Mouse (Mus musculus): ENCODE data around the gene Gnas. TPM values are rescaled to one million over a fixed set of nuclear protein-coding genes. Genes with fewer than 3 reads are reported as not detected.
A peak's percentile ranks its signal among the peaks of the same experiment; 100 is the strongest.

Gnas gene
- polyA plus RNA-seq, 1 experiment = 173 TPM

- Histone ChIP-seq H3K4me3 (replicated peaks; ENCODE audit: control insufficient read depth, low read depth, low read length) (no peak overlapping the region), H3K27ac (ENCODE audit: control insufficient read depth, insufficient read depth, low read depth, low read length, poor library complexity) (no peak overlapping the region), H3K4me1 (ENCODE audit: control insufficient read depth, insufficient read depth, low read length) (no peaks in the 10 kb centered on the region; the same call in none of the 2 replicates)
- WGBS = 52% methylated on average over 4 of the region's 4 CpGs
- TF ChIP-seq POLR2A (IDR thresholded peaks at IDR 0.05; ENCODE audit: borderline replicate concordance, control insufficient read depth, low read depth, low read length) (no peak), CTCF (IDR thresholded peaks at IDR 0.05; ENCODE audit: control insufficient read depth, insufficient read depth, low read length) (no peak)
These were observed 41.9 kb downstream of the Gnas start for GRCm38 (mm10) chr2:174325989-174326388.

GRCm38 (mm10) chr2:174326481-174326880, 42.4 kb downstream of the Gnas start:
- H3K4me3 ChIP-seq (replicated peaks; ENCODE audit: control insufficient read depth, low read depth, low read length) = peak overlapping the region; percentile 76
- no peaks in the 10 kb centered on the region; the same call in none of the 2 replicates for H3K4me1 ChIP-seq (ENCODE audit: control insufficient read depth, insufficient read depth, low read length)
- whole genome bisulfite sequencing = 53% methylated on average over 8 of the region's 8 CpGs
- no peak overlapping the region for H3K27ac ChIP-seq (ENCODE audit: control insufficient read depth, insufficient read depth, low read depth, low read length, poor library complexity)
- TF ChIP-seq POLR2A (IDR thresholded peaks at IDR 0.05; ENCODE audit: borderline replicate concordance, control insufficient read depth, low read depth, low read length) = no peak
- TF ChIP-seq CTCF (IDR thresholded peaks at IDR 0.05; ENCODE audit: control insufficient read depth, insufficient read depth, low read length) = no peak

- H3K27ac ChIP-seq (ENCODE audit: control insufficient read depth, insufficient read depth, low read depth, low read length, poor library complexity) = peak overlapping the region; percentile 78
- TF ChIP-seq POLR2A (IDR thresholded peaks at IDR 0.05; ENCODE audit: borderline replicate concordance, control insufficient read depth, low read depth, low read length) (peak; percentile 95), CTCF (IDR thresholded peaks at IDR 0.05; ENCODE audit: control insufficient read depth, insufficient read depth, low read length) (no peak)
- 47% methylated on average over 64 of the region's 64 CpGs for WGBS
These were observed 43.3 kb downstream of the Gnas start for GRCm38 (mm10) chr2:174327295-174327981.

GRCm38 (mm10) chr2:174328358-174328905, 44.3 kb downstream of the Gnas start:
- H3K27ac ChIP-seq (ENCODE audit: control insufficient read depth, insufficient read depth, low read depth, low read length, poor library complexity) = peak overlapping the region; percentile 98

More at GRCm38 (mm10) chr2:174327295-174327981, 43.3 kb downstream of the Gnas start:
- H3K4me3 ChIP-seq (replicated peaks; ENCODE audit: control insufficient read depth, low read depth, low read length) = peak overlapping the region; percentile 76
- H3K4me1 ChIP-seq (ENCODE audit: control insufficient read depth, insufficient read depth, low read length) = no peaks in the 10 kb centered on the region; the same call in none of the 2 replicates

GRCm38 (mm10) chr2:174328926-174329662, 45.0 kb downstream of the Gnas start:
- peak overlapping the region; percentile 98 for H3K27ac ChIP-seq (ENCODE audit: control insufficient read depth, insufficient read depth, low read depth, low read length, poor library complexity)
- WGBS = 30% methylated on average over 58 of the region's 58 CpGs
- H3K4me1 ChIP-seq (ENCODE audit: control insufficient read depth, insufficient read depth, low read length) = peaks cover 2% of the 10 kb centered on the region
- H3K4me3 ChIP-seq (replicated peaks; ENCODE audit: control insufficient read depth, low read depth, low read length) = peak overlapping the region; percentile 90
- TF ChIP-seq POLR2A (IDR thresholded peaks at IDR 0.05; ENCODE audit: borderline replicate concordance, control insufficient read depth, low read depth, low read length) = peak; percentile 26; the same call in 1 of the 2 replicates
- TF ChIP-seq CTCF (IDR thresholded peaks at IDR 0.05; ENCODE audit: control insufficient read depth, insufficient read depth, low read length) = no peak

More at GRCm38 (mm10) chr2:174328358-174328905, 44.3 kb downstream of the Gnas start:
- peak overlapping the region; percentile 54 for H3K4me3 ChIP-seq (replicated peaks; ENCODE audit: control insufficient read depth, low read depth, low read length)
- WGBS = 46% methylated on average over 46 of the region's 46 CpGs
- TF ChIP-seq POLR2A (IDR thresholded peaks at IDR 0.05; ENCODE audit: borderline replicate concordance, control insufficient read depth, low read depth, low read length) (no peak), CTCF (IDR thresholded peaks at IDR 0.05; ENCODE audit: control insufficient read depth, insufficient read depth, low read length) (no peak)
- no peaks in the 10 kb centered on the region; the same call in none of the 2 replicates for H3K4me1 ChIP-seq (ENCODE audit: control insufficient read depth, insufficient read depth, low read length)

- Histone ChIP-seq H3K4me3 (replicated peaks; ENCODE audit: control insufficient read depth, low read depth, low read length) (peak overlapping the region; percentile 100), H3K4me1 (ENCODE audit: control insufficient read depth, insufficient read depth, low read length) (peaks cover 2% of the 10 kb centered on the region), H3K27ac (ENCODE audit: control insufficient read depth, insufficient read depth, low read depth, low read length, poor library complexity) (peak overlapping the region; percentile 98)
- TF ChIP-seq CTCF (IDR thresholded peaks at IDR 0.05; ENCODE audit: control insufficient read depth, insufficient read depth, low read length) (no peak), POLR2A (IDR thresholded peaks at IDR 0.05; ENCODE audit: borderline replicate concordance, control insufficient read depth, low read depth, low read length) (peak; percentile 39; the same call in 1 of the 2 replicates)
- WGBS = under 1% methylated on average over 108 of the region's 131 CpGs
These were observed 45.8 kb downstream of the Gnas start for GRCm38 (mm10) chr2:174329663-174330615.

GRCm38 (mm10) chr2:174330616-174331191, 46.6 kb downstream of the Gnas start:
- peaks cover 2% of the 10 kb centered on the region for H3K4me1 ChIP-seq (ENCODE audit: control insufficient read depth, insufficient read depth, low read length)
- peak overlapping the region; percentile 100 for H3K4me3 ChIP-seq (replicated peaks; ENCODE audit: control insufficient read depth, low read depth, low read length)
- TF ChIP-seq POLR2A (IDR thresholded peaks at IDR 0.05; ENCODE audit: borderline replicate concordance, control insufficient read depth, low read depth, low read length) (peak; percentile 10; the same call in 1 of the 2 replicates), CTCF (IDR thresholded peaks at IDR 0.05; ENCODE audit: control insufficient read depth, insufficient read depth, low read length) (no peak)
- under 1% methylated on average over 47 of the region's 48 CpGs for WGBS
- peak overlapping the region; percentile 98 for H3K27ac ChIP-seq (ENCODE audit: control insufficient read depth, insufficient read depth, low read depth, low read length, poor library complexity)
